Mouse (Mus musculus) embryo, embryonic 10 days (tissue): Measurements from ENCODE around the gene Yy2.

Experiments
- DNase-seq: peaks from one replicate; pipeline ENCODE4 v3.0.0-alpha.2; 2015; ENCODE audit warnings: low spot score

Yy2 gene

GRCm38 (mm10) chrX:157568840-157569239 lies at the start of gene Yy2:
TSS of gene Yy2 (minus strand) at chrX:157568985.
- DNase-seq = no peak

GRCm38 (mm10) chrX:157612894-157613293 lies 44.1 kb upstream of the Yy2 start:
- DNase-seq = peak; percentile 6

- DNase-seq = peak; percentile 67
These were observed 32.7 kb upstream of the Yy2 start for GRCm38 (mm10) chrX:157601450-157601849.

GRCm38 (mm10) chrX:157598186-157598996 lies 29.6 kb upstream of the Yy2 start, which contains the start of gene Mbtps2:
TSS of gene Mbtps2 (minus strand) at chrX:157598715.
- DNase-seq = peak; percentile 68

GRCm38 (mm10) chrX:157597585-157598185 lies 28.9 kb upstream of the Yy2 start:
- DNase-seq = peak; percentile 14

- no peak for DNase-seq
These were observed 28.0 kb upstream of the Yy2 start for GRCm38 (mm10) chrX:157596802-157597201.

GRCm38 (mm10) chrX:157595927-157596326 lies 27.1 kb upstream of the Yy2 start:
- no peak for DNase-seq

- no peak for DNase-seq
These were observed 25.8 kb upstream of the Yy2 start for GRCm38 (mm10) chrX:157594606-157595005.

GRCm38 (mm10) chrX:157587001-157587400 lies 18.2 kb upstream of the Yy2 start:
- DNase-seq = no peak

- no peak for DNase-seq
These were observed 17.6 kb upstream of the Yy2 start for GRCm38 (mm10) chrX:157586397-157586796.

- no peak for DNase-seq
These were observed 10.4 kb upstream of the Yy2 start for GRCm38 (mm10) chrX:157579108-157579614.

- no peak for DNase-seq
These were observed 5.9 kb upstream of the Yy2 start for GRCm38 (mm10) chrX:157574683-157575082.

- DNase-seq = no peak
These were observed 5.0 kb downstream of the Yy2 start for GRCm38 (mm10) chrX:157563794-157564193.

GRCm38 (mm10) chrX:157547082-157547481 lies 21.7 kb downstream of the Yy2 start:
- peak; percentile 72 for DNase-seq
